Mouse (Mus musculus) heart, adult 18-20 months (tissue): ENCODE measurements at regions not wholly inside any gene's neighbourhood (a gene's known extent, or its start where the extent isn't known, plus 50 kb on each side); places are given as distances from the start of the nearest gene placed in this dataset.

Experiments used
- DNase-seq, 2 experiments: peaks; one replicate each; pipeline ENCODE4 v3.0.0; 2021 to 2022; ENCODE audit warnings: mixed read lengths in 1 of 2

DNA sequence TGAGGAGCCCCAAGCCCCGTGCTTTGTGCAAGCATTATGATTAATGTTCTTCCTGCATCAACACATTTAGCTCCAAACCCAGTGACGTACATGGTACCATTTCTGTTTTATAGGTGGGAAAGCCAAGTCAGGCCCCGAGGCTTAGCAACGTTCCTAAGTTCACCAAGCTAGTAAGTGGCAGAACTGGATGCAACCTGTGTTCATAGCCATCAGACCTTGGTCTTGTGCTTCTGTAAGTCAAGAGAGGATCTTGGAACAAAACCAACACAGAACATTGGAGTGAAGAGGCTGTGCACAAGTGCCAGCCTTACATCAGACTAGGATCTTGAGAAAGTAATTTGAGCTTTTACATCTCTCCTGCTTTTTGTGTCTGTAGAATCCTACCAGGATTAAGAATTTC, 71.3 kb downstream of the Cdc7 start:
- no peak for DNase-seq

DNA sequence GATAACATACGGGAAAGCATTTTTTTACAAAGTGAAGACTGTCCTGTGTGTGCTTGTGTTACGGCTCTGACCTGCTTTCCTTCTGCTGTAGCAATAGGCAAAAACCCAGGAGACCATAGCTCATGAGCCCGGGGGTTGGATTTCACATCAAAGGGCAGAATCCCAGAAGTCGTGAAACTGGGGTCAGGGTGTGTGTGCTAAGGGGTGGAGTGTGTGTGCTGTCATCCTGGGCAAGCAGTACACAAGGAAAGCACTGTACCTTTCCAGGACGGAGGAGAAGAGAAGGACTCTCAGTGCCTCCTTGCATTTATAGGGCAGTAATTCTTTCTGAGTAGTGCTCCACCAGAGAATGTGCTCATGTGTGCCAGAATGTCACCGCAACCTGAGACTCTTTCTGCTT, 71.7 kb downstream of the Cdc7 start:
- no peak for DNase-seq

DNA sequence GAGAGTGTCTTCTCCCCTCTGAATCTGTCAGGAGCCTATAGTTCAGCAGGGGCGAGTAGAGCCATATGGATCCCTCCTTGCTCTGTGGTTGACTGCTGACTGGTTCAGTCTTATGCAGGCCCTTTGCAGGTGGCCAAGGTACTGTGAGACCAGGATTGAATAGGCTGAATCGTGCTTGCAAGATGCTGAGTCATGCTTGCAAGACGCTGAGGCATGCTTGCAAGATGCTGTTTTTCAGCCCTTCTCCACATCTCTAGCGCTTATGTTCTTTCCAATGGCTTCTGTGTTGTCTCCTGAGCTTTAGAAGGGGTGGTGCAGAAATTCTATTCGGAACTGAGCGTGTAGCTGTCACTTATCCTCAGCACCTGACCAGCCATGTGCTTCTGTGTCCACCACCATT, 72.4 kb downstream of the Cdc7 start:
- no peak for DNase-seq

DNA sequence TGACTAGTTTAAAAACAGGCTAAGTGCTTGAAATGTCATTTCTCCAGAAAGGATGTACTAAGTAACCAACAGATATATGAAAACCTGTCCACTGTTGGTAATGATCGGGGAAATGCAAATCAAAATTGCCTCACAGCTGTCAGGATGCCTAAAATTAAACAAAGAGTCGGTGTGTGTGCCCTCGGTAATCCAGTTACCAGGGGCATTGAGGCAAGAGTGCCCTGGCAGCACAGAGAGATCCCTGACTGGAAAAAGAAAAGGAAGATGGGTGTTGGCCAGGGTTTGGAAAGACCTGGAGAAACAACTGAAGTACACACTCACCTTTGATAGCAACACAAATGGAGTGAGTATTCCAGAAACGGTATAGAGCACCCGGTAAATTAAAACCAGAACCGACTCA, 73.0 kb downstream of the Cdc7 start:
- DNase-seq, result no peak

DNA sequence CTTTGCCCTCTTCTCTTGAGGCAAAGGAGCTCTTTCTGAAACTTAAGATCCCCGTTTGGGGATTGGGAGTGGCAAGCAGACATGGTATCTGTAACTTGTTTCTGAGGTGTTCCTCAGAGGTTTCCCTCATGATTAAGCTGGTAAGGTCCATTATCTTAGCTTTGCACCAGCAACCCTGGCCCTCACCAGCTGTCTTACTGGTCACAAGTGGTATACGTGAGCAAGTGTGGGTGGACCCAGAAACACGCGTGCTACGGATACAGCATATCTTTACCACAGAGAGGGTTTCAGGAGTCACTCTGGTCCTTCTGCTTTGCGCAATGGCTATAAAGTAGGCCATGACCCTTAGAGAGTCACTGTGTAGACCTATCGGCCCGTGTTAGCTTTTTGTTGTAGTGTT, 75.2 kb downstream of the Cdc7 start:
- no peak for DNase-seq

DNA sequence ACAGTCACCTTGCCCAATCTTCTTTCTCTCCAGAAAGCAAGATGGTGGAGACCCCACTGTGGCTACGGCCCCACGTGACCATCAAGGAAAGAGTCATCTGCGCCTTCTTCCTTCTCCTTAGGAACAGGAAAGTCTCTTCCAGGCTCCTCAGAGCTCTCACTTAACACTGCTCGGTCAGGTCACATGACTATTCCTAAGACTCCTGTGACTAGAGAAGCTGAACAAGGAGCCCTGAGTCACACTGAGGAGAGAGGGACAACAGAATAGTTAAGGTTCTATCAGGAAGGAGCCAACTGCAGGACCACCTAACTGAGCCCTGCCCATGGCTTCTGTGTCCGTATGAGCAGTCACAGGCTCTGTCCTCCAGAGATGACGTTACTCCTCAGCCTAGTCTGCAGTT, 75.8 kb downstream of the Cdc7 start:
- DNase-seq, result no peak

DNA sequence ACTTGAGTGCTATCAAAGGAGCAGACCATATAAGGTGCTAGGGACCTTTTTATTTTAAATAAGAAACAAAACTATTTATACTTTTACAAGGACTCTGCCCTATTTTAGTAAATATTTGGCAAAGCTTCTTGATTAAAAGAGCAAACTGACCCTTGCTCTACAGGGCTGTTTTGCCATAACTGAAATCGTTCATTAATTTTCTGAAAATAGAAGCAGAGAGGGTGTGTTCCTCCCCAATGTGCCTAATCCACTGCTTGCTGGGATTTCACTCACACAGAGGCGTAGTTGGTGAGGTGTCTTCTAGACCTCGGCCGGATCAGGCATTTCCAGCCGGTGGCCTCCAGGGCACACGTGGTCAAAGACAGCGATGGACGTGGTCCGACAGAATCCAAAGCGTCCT, 76.4 kb downstream of the Cdc7 start:
- no peak for DNase-seq

DNA sequence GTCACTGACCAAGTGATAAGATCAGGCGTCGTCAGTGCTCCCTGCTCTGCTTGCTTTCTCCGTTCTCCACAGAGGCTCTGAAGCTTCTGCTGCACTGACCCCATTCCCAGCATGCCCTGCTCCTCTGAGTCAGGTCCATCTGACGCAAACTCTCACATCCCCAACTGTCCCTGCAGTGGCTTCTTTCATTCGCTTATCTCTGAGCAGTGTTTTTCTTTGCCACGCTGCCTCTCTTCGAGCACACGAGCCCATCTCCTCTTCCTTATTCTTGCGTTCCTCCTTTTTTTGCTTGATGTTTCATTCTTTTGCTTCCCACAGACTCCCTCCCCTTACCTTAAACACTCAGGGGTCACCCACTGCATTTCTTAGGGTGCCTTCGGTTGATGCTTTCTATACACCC, 81.0 kb downstream of the Cdc7 start:
- no peak for DNase-seq

DNA sequence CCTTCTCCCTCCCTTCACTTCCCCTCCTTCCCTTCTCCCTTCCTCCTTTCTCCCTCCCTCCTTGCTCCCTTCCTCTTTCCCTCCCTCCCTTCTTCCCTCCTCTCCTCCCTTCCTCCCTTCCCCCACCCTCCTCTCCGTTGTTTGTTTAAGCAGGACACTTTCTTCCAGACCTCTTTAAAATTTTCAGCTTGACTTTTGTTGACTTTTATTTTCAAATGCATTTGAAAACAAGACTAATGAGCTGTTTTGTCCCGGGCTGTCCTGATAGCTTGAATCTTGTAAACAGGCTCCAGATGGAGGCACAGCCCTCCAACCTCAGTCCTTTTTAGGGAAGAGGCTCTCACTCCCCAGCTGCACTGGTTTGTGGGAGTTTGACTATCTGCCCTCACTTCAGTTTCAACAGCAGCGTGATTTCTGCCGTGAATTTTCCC, 82.4 kb downstream of the Cdc7 start:
- peak; percentile 57 to 72 for DNase-seq

DNA sequence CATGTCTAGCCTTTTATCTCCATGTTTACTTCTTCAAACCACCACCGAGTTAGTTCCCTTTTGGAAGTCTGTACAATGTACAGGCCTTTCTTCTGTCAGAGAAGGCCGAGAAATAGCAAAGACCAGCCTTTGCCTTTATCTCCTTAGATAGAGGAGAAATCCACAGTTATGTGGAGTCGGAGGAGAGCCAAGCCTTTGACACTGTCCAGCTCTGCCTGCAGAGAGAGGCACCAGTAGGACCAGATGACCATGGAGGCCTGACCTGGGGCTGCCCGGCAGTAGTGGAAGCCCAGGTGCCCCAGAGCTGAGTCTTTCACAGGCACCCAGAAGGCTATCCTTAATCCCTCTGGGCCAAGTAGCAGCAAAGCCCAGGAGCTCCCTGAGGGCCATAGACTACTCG, 84.5 kb downstream of the Cdc7 start:
- peak; percentile 41 to 52 for DNase-seq

DNA sequence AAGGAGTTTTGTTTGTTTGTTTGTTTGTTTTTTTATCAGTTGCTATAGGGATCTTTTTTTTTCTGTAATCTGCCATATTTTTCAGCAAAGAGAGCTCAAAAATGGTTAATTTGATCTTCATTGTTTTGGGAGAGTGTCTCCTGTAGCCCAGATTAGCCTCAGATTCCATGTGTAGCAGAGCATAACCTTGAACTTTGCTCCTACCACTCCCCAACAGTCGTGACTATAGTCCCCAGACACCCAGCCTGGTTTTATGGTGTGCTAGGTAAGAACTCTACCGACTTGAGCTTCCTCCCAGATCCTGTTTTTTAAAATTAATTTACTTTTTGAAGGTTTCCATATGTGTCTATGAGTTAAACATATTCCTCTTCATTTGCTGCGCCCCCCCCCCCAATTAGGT, 86.0 kb downstream of the Cdc7 start:
- DNase-seq, result no peak

DNA sequence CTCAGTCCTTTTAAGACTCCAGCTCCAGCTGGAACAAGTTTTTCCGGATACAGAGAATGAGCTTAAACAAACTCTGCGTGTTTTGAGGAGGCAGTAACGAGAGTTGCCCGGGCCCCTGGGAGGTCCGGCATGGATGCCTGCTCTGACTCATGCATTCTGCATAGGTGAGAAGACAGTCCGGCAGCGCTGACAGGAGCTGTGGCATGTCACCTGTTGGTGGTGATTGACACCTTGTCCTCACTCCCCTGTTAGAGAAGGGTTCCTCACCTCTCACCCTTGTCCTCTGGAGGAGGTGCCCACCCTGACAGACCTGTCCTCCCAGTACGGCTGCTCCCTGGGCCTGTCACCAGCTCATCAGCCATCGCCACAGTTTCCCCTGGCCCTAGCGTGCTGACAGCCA, 87.7 kb downstream of the Cdc7 start:
- no peak for DNase-seq

DNA sequence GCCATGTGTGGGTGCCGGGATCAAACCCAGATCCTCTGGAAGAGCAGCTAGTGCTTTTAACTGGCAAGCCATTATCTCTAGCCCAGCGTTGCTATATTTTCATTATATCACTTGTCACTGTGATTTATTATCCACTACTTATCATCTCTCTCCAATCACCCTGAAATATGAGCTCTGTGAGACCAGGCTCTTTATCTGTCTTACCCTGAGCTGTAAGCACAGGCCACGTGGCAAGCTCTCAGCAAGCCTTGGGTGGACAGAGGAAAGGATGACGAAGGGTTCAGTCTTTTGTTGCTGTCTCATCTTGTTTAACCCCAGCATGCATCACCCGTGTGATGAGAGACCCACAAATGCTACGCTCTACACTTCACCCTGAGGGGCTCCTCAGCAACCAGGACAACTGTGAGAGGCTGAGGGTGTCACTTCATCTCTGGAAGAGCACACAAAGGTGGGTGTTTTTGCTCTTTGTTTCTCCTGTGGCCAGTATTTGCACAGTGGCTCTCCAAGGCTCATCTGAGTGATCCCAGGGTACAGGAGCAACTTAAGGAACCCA, 90.9 kb downstream of the Cdc7 start:
- no peak for DNase-seq

DNA sequence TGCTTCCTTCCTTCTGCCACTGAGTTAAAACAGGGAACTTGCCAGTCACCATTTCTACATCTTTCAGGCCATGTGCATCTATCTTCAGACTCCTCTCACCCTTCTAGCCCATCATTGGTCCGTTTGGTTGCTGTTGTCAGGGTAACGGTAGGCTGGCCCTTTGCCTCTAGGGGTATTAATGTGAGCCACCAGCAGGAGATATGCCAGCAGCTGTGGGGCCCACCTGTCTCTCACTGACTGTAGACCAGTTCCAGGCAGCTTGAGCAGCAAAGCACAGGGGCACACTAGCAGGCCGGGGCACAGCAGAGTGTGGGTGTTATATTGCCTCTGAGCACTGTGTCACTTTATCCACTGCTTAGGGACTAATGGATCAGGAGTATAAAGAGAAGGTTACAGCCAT, 91.3 kb downstream of the Cdc7 start:
- DNase-seq, result no peak
